ENCODE assay signal across 26 mouse cellular contexts in the genomic region with DNA sequence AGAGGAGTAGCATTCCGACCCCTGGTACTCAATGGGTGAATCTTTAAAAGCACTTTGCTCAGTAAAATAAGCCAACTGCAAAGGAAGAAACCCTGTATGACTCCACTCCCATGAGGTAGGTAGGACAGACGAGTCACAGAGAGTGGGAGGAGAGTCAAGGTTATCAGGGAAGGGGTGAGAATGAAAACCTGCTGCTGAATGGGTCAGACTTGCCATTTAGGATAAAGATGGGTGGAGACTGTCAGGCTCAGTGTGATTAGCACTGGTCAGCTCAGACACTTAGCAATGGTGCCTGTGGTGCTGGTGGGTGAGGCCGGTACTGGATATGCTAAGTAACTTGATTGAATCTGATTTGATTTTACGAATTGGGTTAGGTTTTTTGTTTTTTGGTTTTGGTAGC.
"Had no signal": no experiment of that assay in that cellular context is flagged by ENCODE, and none has a peak within 500 bp of the region (broad histone marks: within the 10 kb centered on the region; RNA-seq: fewer than 3 reads in every experiment).

No protein-coding gene starts in this region.

- H3K4me1 ChIP-seq: limb, embryonic 10.5 days; limb, embryonic 12.5 days; limb, embryonic 13.5 days; limb, embryonic 15.5 days; liver, embryonic 12.5 days; liver, embryonic 13.5 days; liver, embryonic 15.5 days; lung, embryonic 15.5 days; megakaryocyte, embryonic 14.5 days; midbrain, embryonic 10.5 days; midbrain, embryonic 15.5 days had no signal

- H3K9me3 ChIP-seq: limb, embryonic 10.5 days; limb, embryonic 12.5 days; limb, embryonic 15.5 days; liver, embryonic 15.5 days; lung, embryonic 15.5 days; midbrain, embryonic 13.5 days; midbrain, embryonic 15.5 days had no signal

- H3K36me3 ChIP-seq: limb, embryonic 10.5 days; limb, embryonic 12.5 days; limb, embryonic 13.5 days; limb, embryonic 15.5 days; liver, embryonic 12.5 days; liver, embryonic 13.5 days; liver, embryonic 15.5 days; lung, embryonic 15.5 days; midbrain, embryonic 10.5 days; midbrain, embryonic 12.5 days; midbrain, embryonic 13.5 days; midbrain, embryonic 15.5 days had no signal

- H3K4me3 ChIP-seq: limb, embryonic 10.5 days; limb, embryonic 12.5 days; limb, embryonic 13.5 days; limb, embryonic 15.5 days; liver, embryonic 12.5 days; liver, embryonic 13.5 days; liver, embryonic 15.5 days; lung, embryonic 15.5 days; megakaryocyte, embryonic 14.5 days; midbrain, embryonic 10.5 days; midbrain, embryonic 12.5 days; midbrain, embryonic 13.5 days; midbrain, embryonic 15.5 days; myocyte had no signal

- H3K27ac ChIP-seq: limb, embryonic 10.5 days; limb, embryonic 12.5 days; limb, embryonic 13.5 days; limb, embryonic 15.5 days; liver, embryonic 12.5 days; liver, embryonic 13.5 days; liver, embryonic 14.5 days; liver, embryonic 15.5 days; lung, embryonic 15.5 days; macrophage; midbrain, embryonic 10.5 days; midbrain, embryonic 12.5 days; midbrain, embryonic 13.5 days; midbrain, embryonic 15.5 days had no signal

- DNase-seq: left cerebral cortex, postnatal 4 days; liver; liver, embryonic 13.5 days; liver, postnatal 0 days; lung, adult 18-20 months; lung, adult 2 months; lung, embryonic 14.5 days; lung, postnatal 10 days; lung, postnatal 14 days; lung, postnatal 36 days; midbrain, embryonic 14.5 days had no signal

- H3K9ac ChIP-seq: limb, embryonic 12.5 days; limb, embryonic 13.5 days; limb, embryonic 15.5 days; liver, embryonic 12.5 days; liver, embryonic 13.5 days; liver, embryonic 14.5 days; liver, embryonic 15.5 days; liver, postnatal 0 days; lung, embryonic 14.5 days; lung, embryonic 15.5 days; midbrain, embryonic 12.5 days; midbrain, embryonic 13.5 days; midbrain, embryonic 15.5 days had no signal

- H3K27me3 ChIP-seq: limb, embryonic 12.5 days; limb, embryonic 13.5 days; limb, embryonic 15.5 days; liver, embryonic 12.5 days; liver, embryonic 13.5 days; liver, embryonic 15.5 days; lung, embryonic 15.5 days; megakaryocyte, embryonic 14.5 days; midbrain, embryonic 12.5 days; midbrain, embryonic 13.5 days; midbrain, embryonic 15.5 days had no signal
